Mouse (Mus musculus): ENCODE results near the gene Ralgps2.

- no peak for TF ChIP-seq EP300 (optimal IDR thresholded peaks at IDR 0.05)
- peak; percentile 65 for TF ChIP-seq CTCF (IDR thresholded peaks at IDR 0.05; ENCODE audit: low read depth)
Observed at GRCm38 (mm10) chr1:156885879-156886278, 53.5 kb downstream of the Ralgps2 start.
